In the genomic region with DNA sequence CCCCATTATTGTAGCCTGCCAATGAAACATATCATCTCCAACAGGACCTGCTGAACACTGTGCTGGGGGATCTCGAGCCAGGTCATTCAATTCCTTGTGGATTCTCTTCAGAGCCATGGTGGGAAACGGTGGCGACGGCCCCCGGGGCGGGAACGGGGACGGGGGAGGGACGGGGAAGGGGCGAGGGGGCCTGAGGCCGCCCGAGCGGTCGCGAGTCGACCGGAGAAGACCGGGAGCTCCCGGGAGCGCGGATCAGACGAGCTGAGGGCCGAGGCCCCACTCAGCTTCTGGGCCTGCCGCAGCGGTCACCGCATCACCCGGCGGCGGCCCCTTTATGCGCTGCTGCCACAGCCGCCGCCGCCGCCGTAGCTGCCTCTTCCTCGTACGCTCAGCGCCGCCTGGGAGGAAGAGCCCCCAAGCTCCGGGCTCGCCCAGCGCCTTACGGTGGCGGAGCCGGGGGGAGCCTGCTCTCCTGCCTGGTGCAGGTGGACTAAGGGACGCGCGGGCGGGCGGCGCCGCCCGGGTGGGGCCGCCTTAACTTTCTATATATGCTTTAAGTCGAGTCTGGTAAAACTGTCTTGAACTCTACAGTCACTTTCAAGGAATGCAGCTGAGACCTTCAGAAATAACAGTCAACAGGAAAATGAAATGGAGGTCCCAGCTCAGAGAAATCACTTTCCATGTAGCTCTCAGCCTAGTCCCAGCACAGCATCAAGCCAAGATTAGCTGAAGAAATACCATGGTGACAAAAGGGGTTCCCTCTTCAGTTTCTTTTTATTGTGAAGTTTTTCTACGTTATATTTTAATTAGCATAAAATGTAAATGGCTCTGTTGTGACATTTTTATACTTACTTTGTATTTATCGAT, we compare ENCODE assay signal across 7 mouse cellular contexts.
DNase-seq lines count a peak whose midpoint lies in the region; ATAC-seq lines count a peak whose summit lies in the region.
"Not testable (repeated sequence)": the region's sequence is repeated elsewhere in the genome, so short reads cannot be mapped to it uniquely, and the experiment has no call there.

No protein-coding gene starts in this region.

- not testable (repeated sequence) for H3K9ac ChIP-seq in embryonic facial prominence, embryonic 15.5 days
- H3K9ac ChIP-seq in heart, embryonic 11.5 days (ENCODE audit: low read depth, low read length), result peak overlapping the region; percentile 72
- peak overlapping the region; percentile 57 for H3K9ac ChIP-seq in limb, embryonic 12.5 days (replicated peaks)

- ATAC-seq in embryonic facial prominence, embryonic 15.5 days (ENCODE audit: insufficient number of reproducible peaks, low FRiP score, low TSS enrichment, low read depth), result peak; percentile 65
- peak; percentile 39; the same call in 1 of the 2 replicates for ATAC-seq in heart, embryonic 11.5 days (replicated peaks; ENCODE audit: insufficient number of reproducible peaks, low FRiP score, low TSS enrichment)
- ATAC-seq in inflammation-experienced regulatory T-cells, adult 6 months, result peak; percentile 55
- peak; percentile 68 for ATAC-seq in limb, embryonic 12.5 days (ENCODE audit: insufficient number of reproducible peaks, insufficient read depth, low FRiP score, low TSS enrichment, low read depth)
- peak; percentile 70 for ATAC-seq in megakaryocyte progenitor cell, adult 5-6 weeks (replicated peaks; ENCODE audit: poor library complexity)

- not testable (repeated sequence) for H3K4me1 ChIP-seq in brown adipose tissue, adult 24 weeks (ENCODE audit: control insufficient read depth, insufficient read depth, insufficient read length, low read length); embryonic facial prominence, embryonic 15.5 days; heart, embryonic 11.5 days (ENCODE audit: control insufficient read depth, insufficient read depth, low read length); limb, embryonic 12.5 days (replicated peaks)

- not testable (repeated sequence) for H3K27ac ChIP-seq in brown adipose tissue, adult 24 weeks (replicated peaks; ENCODE audit: low read depth, low read length); embryonic facial prominence, embryonic 15.5 days (replicated peaks); heart, embryonic 11.5 days (ENCODE audit: low read depth, low read length); limb, embryonic 12.5 days

- H3K4me3 ChIP-seq in brown adipose tissue, adult 24 weeks (ENCODE audit: insufficient read depth, low read depth, low read length), result peak overlapping the region; percentile 63
- H3K4me3 ChIP-seq in embryonic facial prominence, embryonic 15.5 days (replicated peaks), result peak overlapping the region; percentile 48
- peak overlapping the region; percentile 45 for H3K4me3 ChIP-seq in heart, embryonic 11.5 days (ENCODE audit: low read depth, low read length)
- H3K4me3 ChIP-seq in limb, embryonic 12.5 days (replicated peaks), result peak overlapping the region; percentile 45

- H3K9me3 ChIP-seq in embryonic facial prominence, embryonic 15.5 days (replicated peaks); heart, embryonic 11.5 days (replicated peaks; ENCODE audit: control insufficient read depth, low read length); limb, embryonic 12.5 days: not testable (repeated sequence)

- not testable (repeated sequence) for H3K36me3 ChIP-seq in embryonic facial prominence, embryonic 15.5 days; heart, embryonic 11.5 days (ENCODE audit: control insufficient read depth, insufficient read depth, low read length); limb, embryonic 12.5 days

- H3K27me3 ChIP-seq in embryonic facial prominence, embryonic 15.5 days; heart, embryonic 11.5 days (ENCODE audit: control insufficient read depth, insufficient read depth, low read length); limb, embryonic 12.5 days: not testable (repeated sequence)

- 3% methylated on average over 36 of the region's 57 CpGs for WGBS in embryonic facial prominence, embryonic 15.5 days
- 4% methylated on average over 39 of the region's 57 CpGs for WGBS in heart, embryonic 11.5 days (ENCODE audit: insufficient replicate concordance)
- WGBS in limb, embryonic 12.5 days, result 4% methylated on average over 45 of the region's 57 CpGs

- peak overlapping the region; percentile 69 for H3K4me2 ChIP-seq in embryonic facial prominence, embryonic 15.5 days (replicated peaks)
- H3K4me2 ChIP-seq in heart, embryonic 11.5 days, result peak overlapping the region; percentile 70
- H3K4me2 ChIP-seq in limb, embryonic 12.5 days, result peak overlapping the region; percentile 65

- peak; percentile 31 for DNase-seq in ovary, postnatal 36 days (ENCODE audit: low spot score)
